Comparison of ENCODE assay signal across 9 mouse cellular contexts in genomic region chr5:88885944-88886343, GRCm38 (mm10). TPM values are rescaled to one million over a fixed set of nuclear protein-coding genes. Genes with fewer than 3 reads are reported as not detected.
A peak's percentile ranks its signal among the peaks of the same experiment; 100 is the strongest.
DNase-seq lines count a peak whose midpoint lies in the region; ATAC-seq and TF ChIP-seq lines count a peak whose summit lies in the region.
"Had no signal": no experiment of that assay in that cellular context is flagged by ENCODE, and none has a peak within 500 bp of the region (broad histone marks: within the 10 kb centered on the region; RNA-seq: fewer than 3 reads in every experiment).

No protein-coding gene starts in this region.

- WGBS in forebrain, embryonic 12.5 days, result 58% methylated on average over 5 of the region's 5 CpGs
- 58% methylated on average over 5 of the region's 5 CpGs for WGBS in limb, embryonic 10.5 days
- 52% methylated on average over 5 of the region's 5 CpGs for WGBS in neural tube, embryonic 13.5 days

- no peaks in the 10 kb centered on the region for H3K36me3 ChIP-seq in forebrain, embryonic 12.5 days (replicated peaks)
- no peaks in the 10 kb centered on the region for H3K36me3 ChIP-seq in limb, embryonic 10.5 days
- H3K36me3 ChIP-seq in neural tube, embryonic 13.5 days, result no peaks in the 10 kb centered on the region

- TF ChIP-seq CTCF in layer of hippocampus, adult 2 months (conservative IDR thresholded peaks at IDR 0.05), result no peak

- H3K4me1 ChIP-seq in forebrain, embryonic 12.5 days, result peaks cover 14% of the 10 kb centered on the region
- peaks cover 23% of the 10 kb centered on the region for H3K4me1 ChIP-seq in limb, embryonic 10.5 days
- H3K4me1 ChIP-seq in neural tube, embryonic 13.5 days (replicated peaks), result peaks cover 16% of the 10 kb centered on the region

- peak overlapping the region; percentile 94 for H3K4me2 ChIP-seq in forebrain, embryonic 12.5 days
- peak overlapping the region; percentile 96 for H3K4me2 ChIP-seq in neural tube, embryonic 13.5 days

- H3K4me3 ChIP-seq in layer of hippocampus, adult 2 months, result peak overlapping the region; percentile 72
- peak overlapping the region; percentile 72 for H3K4me3 ChIP-seq in forebrain, embryonic 12.5 days (replicated peaks)
- H3K4me3 ChIP-seq in limb, embryonic 10.5 days, result peak overlapping the region; percentile 83
- peak overlapping the region; percentile 82 for H3K4me3 ChIP-seq in neural tube, embryonic 13.5 days

- H3K9me3 ChIP-seq in forebrain, embryonic 12.5 days, result no peaks in the 10 kb centered on the region
- no peaks in the 10 kb centered on the region for H3K9me3 ChIP-seq in limb, embryonic 10.5 days (replicated peaks)
- H3K9me3 ChIP-seq in neural tube, embryonic 13.5 days, result no peaks in the 10 kb centered on the region

- peaks cover 24% of the 10 kb centered on the region for H3K27me3 ChIP-seq in forebrain, embryonic 12.5 days
- H3K27me3 ChIP-seq in limb, embryonic 10.5 days (ENCODE audit: low read depth, poor library complexity, severe bottlenecking), result peaks cover 14% of the 10 kb centered on the region
- H3K27me3 ChIP-seq in neural tube, embryonic 13.5 days, result peaks cover 32% of the 10 kb centered on the region

- ATAC-seq in forebrain, embryonic 12.5 days (ENCODE audit: low FRiP score), result no peak
- ATAC-seq in neural tube, embryonic 13.5 days (ENCODE audit: low read depth), result no peak

- no peak for DNase-seq in layer of hippocampus, adult 2 months (ENCODE audit: low spot score in 2 of 2)
- no peak for DNase-seq in layer of hippocampus, postnatal 36 days
- DNase-seq in limb, embryonic 10.5 days (ENCODE audit: low spot score), result peak; percentile 27
- DNase-seq in frontal cortex, postnatal 14 days (ENCODE audit: low spot score in 2 of 2), result no peak
- no peak for DNase-seq in cerebellum, postnatal 25 days
- no peak for DNase-seq in lung, postnatal 36 days

- no peak overlapping the region for H3K9ac ChIP-seq in forebrain, embryonic 12.5 days
- H3K9ac ChIP-seq in neural tube, embryonic 13.5 days, result no peak overlapping the region

- H3K27ac ChIP-seq in layer of hippocampus, adult 2 months, result peak overlapping the region; percentile 92; the same call in 1 of the 2 replicates
- no peak overlapping the region for H3K27ac ChIP-seq in forebrain, embryonic 12.5 days
- H3K27ac ChIP-seq in limb, embryonic 10.5 days, result no peak overlapping the region
- H3K27ac ChIP-seq in neural tube, embryonic 13.5 days (replicated peaks), result no peak overlapping the region

RNA-seq across cellular contexts. Expression of gene Slc4a4, which starts 0.7 kb away (rescaled TPM):
- total RNA-seq in layer of hippocampus, adult 2 months (2021), result 100 to 1,000 TPM; 154 to 161 TPM
- 100 to 1,000 TPM; 138 to 164 TPM for total RNA-seq in layer of hippocampus, postnatal 36 days (2021)
- 1.7 and 2.3 TPM in 2 replicates for polyA plus RNA-seq in forebrain, embryonic 12.5 days (2016; fragmentation: Nextera tagmentation; extraction: Ambion mirVana)
- 2.2 and 2.5 TPM in 2 replicates for polyA plus RNA-seq in limb, embryonic 10.5 days (2016; fragmentation: Nextera tagmentation; extraction: Ambion mirVana)
- 5.9 and 6.2 TPM in 2 replicates for polyA plus RNA-seq in neural tube, embryonic 13.5 days (2015; fragmentation: Nextera tagmentation; extraction: Ambion mirVana)
- total RNA-seq: MEL had no signal
